Mouse (Mus musculus): ENCODE measurements around the gene Zscan12. TPM values are rescaled to one million over a fixed set of nuclear protein-coding genes. Genes with fewer than 3 reads are reported as not detected.
"Not testable (repeated sequence)": the region's sequence is repeated elsewhere in the genome, so short reads cannot be mapped to it uniquely, and the experiment has no call there.

Gene Zscan12
- polyA plus RNA-seq (2012; rRNA removed), result 1.9 and 2.3 TPM in 2 replicates

- peak; percentile 57 for DNase-seq (ENCODE audit: low read depth)
These were observed at the start of gene Zscan12 for GRCm38 (mm10) chr13:21362621-21363248. Gene Zscan12, plus strand, starts transcription at chr13:21362820.

GRCm38 (mm10) chr13:21312854-21313253 is 49.8 kb upstream of the Zscan12 start:
- no peak for DNase-seq (ENCODE audit: low read depth)

GRCm38 (mm10) chr13:21313903-21314302 is 48.7 kb upstream of the Zscan12 start:
- DNase-seq (ENCODE audit: low read depth), result no peak

- DNase-seq (ENCODE audit: low read depth), result no peak
These were observed 42.4 kb upstream of the Zscan12 start for GRCm38 (mm10) chr13:21320262-21320661.

- no peak for DNase-seq (ENCODE audit: low read depth)
These were observed 40.6 kb upstream of the Zscan12 start for GRCm38 (mm10) chr13:21321890-21322494.

GRCm38 (mm10) chr13:21322509-21323375 is 39.9 kb upstream of the Zscan12 start:
- DNase-seq (ENCODE audit: low read depth), result no peak

GRCm38 (mm10) chr13:21323405-21323804 is 39.2 kb upstream of the Zscan12 start:
- DNase-seq (ENCODE audit: low read depth), result no peak

- no peak for DNase-seq (ENCODE audit: low read depth)
These were observed 36.4 kb upstream of the Zscan12 start for GRCm38 (mm10) chr13:21326191-21326590.

GRCm38 (mm10) chr13:21326657-21327211 is 35.9 kb upstream of the Zscan12 start:
- DNase-seq (ENCODE audit: low read depth), result no peak

GRCm38 (mm10) chr13:21327424-21327823 is 35.2 kb upstream of the Zscan12 start:
- no peak for DNase-seq (ENCODE audit: low read depth)

GRCm38 (mm10) chr13:21346610-21347009 is 16.0 kb upstream of the Zscan12 start, which contains the start of gene Olfr1367:
Gene Olfr1367, plus strand, starts transcription at chr13:21346910.
- no peak for DNase-seq (ENCODE audit: low read depth)

GRCm38 (mm10) chr13:21350593-21350992 is 12.0 kb upstream of the Zscan12 start:
- DNase-seq (ENCODE audit: low read depth), result no peak

GRCm38 (mm10) chr13:21363719-21364118 is 1.1 kb downstream of the Zscan12 start:
- no peak for DNase-seq (ENCODE audit: low read depth)

- no peak for DNase-seq (ENCODE audit: low read depth)
These were observed 4.0 kb downstream of the Zscan12 start for GRCm38 (mm10) chr13:21366635-21367034.

- no peak for DNase-seq (ENCODE audit: low read depth)
These were observed 10.1 kb downstream of the Zscan12 start for GRCm38 (mm10) chr13:21372700-21373099.

- no peak for DNase-seq (ENCODE audit: low read depth)
These were observed 15.2 kb downstream of the Zscan12 start for GRCm38 (mm10) chr13:21377773-21378172.

GRCm38 (mm10) chr13:21395211-21395610 is 32.6 kb downstream of the Zscan12 start:
- DNase-seq (ENCODE audit: low read depth), result no peak

GRCm38 (mm10) chr13:21395623-21396022 is 33.0 kb downstream of the Zscan12 start:
- peak; percentile 52 for DNase-seq (ENCODE audit: low read depth)

GRCm38 (mm10) chr13:21396048-21396447 is 33.4 kb downstream of the Zscan12 start:
- DNase-seq (ENCODE audit: low read depth), result not testable (repeated sequence)

GRCm38 (mm10) chr13:21397486-21397885 is 34.9 kb downstream of the Zscan12 start:
- DNase-seq (ENCODE audit: low read depth), result no peak

- DNase-seq (ENCODE audit: low read depth), result no peak
These were observed 38.5 kb downstream of the Zscan12 start for GRCm38 (mm10) chr13:21401166-21401565.

- no peak for DNase-seq (ENCODE audit: low read depth)
These were observed 39.1 kb downstream of the Zscan12 start for GRCm38 (mm10) chr13:21401636-21402286.

Data from gonadal fat pad, adult 2 months (tissue).